Mouse (Mus musculus) ovary, adult 18-20 months (tissue): ENCODE results near the gene Tmem8.

Experiments used
- DNase-seq: peaks from one replicate; pipeline ENCODE4 v3.0.0; 2022; ENCODE audit warnings: low spot score, mixed read lengths

The Tmem8 gene

DNA sequence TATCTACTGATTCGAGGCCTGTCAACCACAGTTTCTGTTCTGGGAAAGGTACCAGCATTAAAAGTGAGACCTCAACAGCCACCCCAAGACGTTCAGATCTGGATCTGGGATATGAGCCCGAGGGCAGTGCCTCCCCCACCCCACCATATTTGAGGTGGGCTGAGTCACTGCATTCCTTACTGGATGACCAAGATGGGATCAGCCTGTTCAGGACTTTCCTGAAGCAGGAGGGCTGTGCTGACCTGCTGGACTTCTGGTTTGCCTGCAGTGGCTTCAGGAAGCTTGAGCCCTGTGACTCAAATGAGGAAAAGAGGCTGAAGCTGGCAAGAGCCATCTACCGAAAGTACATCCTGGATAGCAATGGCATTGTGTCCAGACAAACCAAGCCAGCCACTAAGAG lies 29.7 kb downstream of the Tmem8 start:
- no peak for DNase-seq

DNA sequence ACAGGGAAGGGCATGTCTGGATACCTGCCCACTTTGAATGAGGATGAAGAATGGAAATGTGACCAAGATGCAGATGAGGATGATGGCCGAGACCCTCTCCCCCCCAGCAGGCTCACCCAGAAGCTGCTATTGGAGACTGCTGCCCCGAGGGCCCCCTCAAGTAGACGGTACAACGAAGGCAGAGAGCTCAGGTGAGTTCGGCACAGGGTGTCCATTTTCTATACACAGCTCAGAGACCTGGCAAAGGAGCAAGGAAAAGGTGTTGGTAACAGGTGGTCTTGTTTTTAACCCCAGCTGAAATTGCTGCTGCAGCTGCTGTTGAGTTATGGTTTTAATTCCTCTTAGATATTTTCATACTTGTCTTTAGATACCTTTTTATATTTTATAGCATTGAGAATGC lies 30.3 kb downstream of the Tmem8 start:
- DNase-seq = no peak

DNA sequence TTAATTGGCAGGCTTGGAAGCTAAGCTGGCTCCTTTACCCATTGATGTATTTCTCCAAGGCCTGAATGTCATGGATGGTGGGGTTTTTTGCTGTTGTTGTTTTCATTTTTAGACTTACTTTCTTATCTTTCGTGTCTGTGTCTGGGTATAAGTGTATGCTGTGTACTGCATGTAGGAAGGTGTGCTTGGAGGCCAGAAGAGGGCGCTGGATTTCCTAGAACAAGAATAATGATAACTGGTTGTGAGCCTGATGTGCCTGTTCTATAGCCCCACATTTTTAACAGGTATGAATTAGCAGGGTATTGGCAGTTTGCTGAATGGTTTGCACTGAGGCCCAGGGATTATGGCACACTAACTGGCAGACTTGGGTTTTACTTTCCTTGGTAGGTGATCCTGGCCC lies 36.0 kb downstream of the Tmem8 start:
- no peak for DNase-seq

DNA sequence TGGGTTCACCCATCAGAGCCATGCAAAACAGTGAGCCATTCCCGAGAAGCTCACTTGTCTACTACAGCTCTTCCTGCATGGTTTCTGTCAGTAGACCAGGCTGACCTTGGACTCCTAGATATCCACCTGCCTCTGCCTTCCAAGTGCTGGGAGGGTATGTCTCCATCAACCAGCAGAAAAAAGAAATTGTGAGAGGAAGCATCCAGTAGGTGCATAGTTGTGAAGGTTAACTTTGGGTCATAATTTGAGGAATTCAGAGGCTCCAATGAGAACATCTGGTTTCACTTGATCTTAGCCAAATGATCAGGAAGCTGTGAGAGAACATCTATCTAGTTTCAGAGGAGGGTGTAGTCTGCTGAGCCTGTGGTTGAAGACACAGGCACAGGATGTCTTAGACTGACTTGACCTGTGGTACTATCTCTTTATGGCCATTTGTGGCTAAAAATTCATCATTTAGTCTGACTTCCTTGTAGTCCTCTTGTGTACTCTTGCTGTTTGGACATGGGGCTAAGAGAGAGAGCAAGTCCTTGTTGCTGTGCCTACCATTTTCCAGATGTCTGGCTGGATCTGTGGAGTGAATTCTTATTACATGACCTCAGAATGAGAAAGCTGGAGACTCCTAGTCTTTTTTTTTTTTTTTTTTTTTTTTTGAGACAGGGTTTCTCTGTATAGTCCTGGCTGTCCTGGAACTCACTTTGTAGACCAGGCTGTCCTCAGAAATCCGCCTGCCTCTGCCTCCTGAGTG lies 39.0 kb downstream of the Tmem8 start:
- no peak for DNase-seq

DNA sequence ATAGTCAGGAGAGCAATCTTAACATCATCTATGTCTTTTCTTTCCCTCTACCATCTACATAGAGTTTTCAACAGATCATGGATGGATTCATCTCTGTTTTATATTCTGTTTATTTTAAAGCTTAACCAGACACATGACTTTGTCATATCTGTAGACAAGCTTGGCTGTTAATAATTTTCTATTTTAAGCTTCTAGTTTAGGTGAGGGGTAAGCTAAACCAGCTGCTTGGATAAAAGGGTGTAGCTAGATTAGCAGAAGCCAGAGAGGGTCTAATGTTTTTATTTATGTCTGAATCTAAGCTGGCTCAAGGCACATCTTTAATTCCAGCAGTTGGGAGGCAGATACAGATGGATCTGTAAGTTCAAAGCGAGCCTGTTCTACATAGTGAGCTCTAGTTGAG lies 49.6 kb downstream of the Tmem8 start:
- no peak for DNase-seq

DNA sequence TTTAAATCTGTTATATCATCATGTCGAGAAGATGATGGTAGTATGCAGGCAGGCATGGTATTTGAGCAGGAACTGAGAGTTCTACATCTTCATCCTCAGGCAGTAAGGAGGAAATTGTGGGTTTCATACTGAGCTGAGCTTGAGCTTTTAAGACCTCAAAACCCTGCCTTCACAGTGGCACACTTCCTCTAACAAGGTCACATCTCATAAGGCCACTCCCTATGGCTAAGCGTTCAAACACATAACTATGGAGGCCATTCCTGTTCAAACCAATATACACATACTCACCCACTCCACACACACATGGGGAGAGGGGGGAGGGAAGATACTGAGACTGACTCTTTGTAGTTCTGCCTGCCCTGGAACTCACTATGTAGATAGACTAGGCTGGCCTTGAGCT lies 54.9 kb downstream of the Tmem8 start:
- no peak for DNase-seq
